Mouse (Mus musculus): ENCODE measurements at regions not wholly inside any gene's neighbourhood (a gene's known extent, or its start where the extent isn't known, plus 50 kb on each side); places are given as distances from the start of the nearest gene placed in this dataset.
A peak's percentile ranks its signal among the peaks of the same experiment; 100 is the strongest.

DNA sequence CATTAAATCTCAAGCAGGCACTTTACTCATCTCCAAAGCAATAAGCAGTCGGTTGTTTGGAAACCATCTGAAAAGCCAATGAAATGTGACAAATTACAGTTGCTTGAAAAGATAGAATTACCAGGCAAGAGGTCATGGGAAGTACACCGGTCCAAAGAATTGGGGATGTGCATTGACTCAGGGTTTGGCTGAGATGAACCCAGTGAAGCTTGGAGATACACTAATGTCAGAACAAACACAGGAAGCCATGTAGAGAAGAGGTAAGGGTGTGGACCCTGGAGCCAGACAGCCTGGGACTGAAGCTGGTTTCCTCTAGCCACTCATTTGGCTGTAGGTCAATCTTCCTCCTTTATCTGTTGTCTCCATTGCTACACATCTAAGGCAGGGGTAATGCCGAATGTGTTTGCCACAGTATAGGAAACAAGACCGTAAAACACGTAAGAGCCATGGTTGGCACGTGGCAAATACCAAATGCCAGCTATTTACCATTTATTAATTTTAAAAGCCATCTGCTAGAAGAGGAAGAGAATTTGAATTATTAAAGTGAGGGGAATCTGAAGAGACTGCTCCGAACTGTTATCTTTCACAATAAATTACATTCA, 173.9 kb downstream of the Rassf9 start:
- Histone ChIP-seq H3K4me1 (ENCODE audit: control insufficient read depth, insufficient read depth, low read length) (no peaks in the 10 kb centered on the region), H3K36me3 (ENCODE audit: control insufficient read depth, insufficient read depth, low read length) (no peaks in the 10 kb centered on the region), H3K4me3 (ENCODE audit: low read depth, low read length) (no peak overlapping the region), H3K27me3 (ENCODE audit: control insufficient read depth, insufficient read depth, low read length) (no peaks in the 10 kb centered on the region), H3K27ac (replicated peaks; ENCODE audit: low read depth, low read length) (no peak overlapping the region), H3K9ac (ENCODE audit: low read length) (no peak overlapping the region), H3K9me3 (ENCODE audit: control insufficient read depth, low read length) (no peaks in the 10 kb centered on the region), H3K4me2 (ENCODE audit: low read depth, severe bottlenecking) (no peak overlapping the region)
- ATAC-seq (ENCODE audit: insufficient number of reproducible peaks, low FRiP score, low TSS enrichment, low read depth) (no peak), DNase-seq (ENCODE audit: low spot score) (no peak)
- 79% methylated on average over 7 of the region's 7 CpGs for WGBS

DNA sequence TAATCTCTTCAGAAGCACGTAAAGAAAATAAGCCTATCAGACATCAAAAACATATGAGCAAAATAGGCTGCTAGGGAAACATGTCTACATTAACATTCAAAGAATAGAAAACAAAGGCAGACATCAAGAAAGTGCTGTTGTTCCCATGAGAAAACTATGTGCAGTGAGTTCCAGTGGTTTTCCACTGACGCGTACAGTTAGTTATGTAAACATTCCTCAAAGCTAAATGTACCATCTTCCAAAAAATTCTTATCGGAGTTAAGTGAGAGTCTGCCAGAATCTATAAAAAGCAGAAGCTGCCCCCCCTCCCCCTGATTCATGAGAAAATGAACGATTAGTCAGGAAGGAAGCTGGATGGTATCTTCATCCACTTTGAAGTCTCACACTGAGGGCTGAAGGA, 155.3 kb downstream of the Rassf9 start:
- no peaks in the 10 kb centered on the region for H3K4me1 ChIP-seq (ENCODE audit: control insufficient read depth, insufficient read depth, low read length)
- ATAC-seq (ENCODE audit: insufficient number of reproducible peaks, low FRiP score, low TSS enrichment, low read depth) (no peak), DNase-seq (ENCODE audit: low spot score) (no peak)
- no peak overlapping the region for H3K27ac ChIP-seq (replicated peaks; ENCODE audit: low read depth, low read length)
- WGBS = 82% methylated on average over 5 of the region's 5 CpGs
- H3K9ac ChIP-seq (ENCODE audit: low read length) = no peak overlapping the region
- H3K9me3 ChIP-seq (ENCODE audit: control insufficient read depth, low read length) = no peaks in the 10 kb centered on the region
- H3K27me3 ChIP-seq (ENCODE audit: control insufficient read depth, insufficient read depth, low read length) = no peaks in the 10 kb centered on the region
- no peak overlapping the region for H3K4me3 ChIP-seq (ENCODE audit: low read depth, low read length)
- no peaks in the 10 kb centered on the region for H3K36me3 ChIP-seq (ENCODE audit: control insufficient read depth, insufficient read depth, low read length)
- H3K4me2 ChIP-seq (ENCODE audit: low read depth, severe bottlenecking) = no peak overlapping the region

DNA sequence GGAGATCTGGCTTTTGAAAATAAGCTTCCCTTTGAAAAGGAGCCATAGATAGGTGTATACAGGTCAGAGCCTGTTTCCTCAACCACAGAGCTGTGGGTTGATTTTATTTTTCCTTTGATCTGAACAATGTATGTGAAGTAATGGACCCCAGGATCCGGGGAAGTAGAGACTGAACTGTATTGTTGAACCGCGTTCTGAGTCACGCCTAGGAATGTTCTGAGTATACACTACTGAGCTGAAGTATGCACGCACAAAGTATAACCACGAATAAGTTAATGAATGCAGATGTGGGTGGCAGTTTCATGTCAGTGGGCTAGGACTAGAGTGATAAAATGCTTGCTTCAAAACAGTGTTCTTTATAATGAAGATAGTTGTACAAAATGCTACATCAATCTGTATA, 147.7 kb downstream of the Rassf9 start:
- Histone ChIP-seq H3K36me3 (ENCODE audit: control insufficient read depth, insufficient read depth, low read length) (no peaks in the 10 kb centered on the region), H3K4me3 (ENCODE audit: low read depth, low read length) (no peak overlapping the region), H3K27me3 (ENCODE audit: control insufficient read depth, insufficient read depth, low read length) (no peaks in the 10 kb centered on the region), H3K9me3 (ENCODE audit: control insufficient read depth, low read length) (no peaks in the 10 kb centered on the region), H3K4me1 (ENCODE audit: control insufficient read depth, insufficient read depth, low read length) (no peaks in the 10 kb centered on the region), H3K4me2 (ENCODE audit: low read depth, severe bottlenecking) (no peak overlapping the region), H3K9ac (ENCODE audit: low read length) (no peak overlapping the region), H3K27ac (replicated peaks; ENCODE audit: low read depth, low read length) (no peak overlapping the region)
- DNase-seq (ENCODE audit: low spot score) (no peak), ATAC-seq (ENCODE audit: insufficient number of reproducible peaks, low FRiP score, low TSS enrichment, low read depth) (peak; percentile 39; the same call in 1 of the 2 replicates)
- 80% methylated on average over 6 of the region's 6 CpGs for WGBS

DNA sequence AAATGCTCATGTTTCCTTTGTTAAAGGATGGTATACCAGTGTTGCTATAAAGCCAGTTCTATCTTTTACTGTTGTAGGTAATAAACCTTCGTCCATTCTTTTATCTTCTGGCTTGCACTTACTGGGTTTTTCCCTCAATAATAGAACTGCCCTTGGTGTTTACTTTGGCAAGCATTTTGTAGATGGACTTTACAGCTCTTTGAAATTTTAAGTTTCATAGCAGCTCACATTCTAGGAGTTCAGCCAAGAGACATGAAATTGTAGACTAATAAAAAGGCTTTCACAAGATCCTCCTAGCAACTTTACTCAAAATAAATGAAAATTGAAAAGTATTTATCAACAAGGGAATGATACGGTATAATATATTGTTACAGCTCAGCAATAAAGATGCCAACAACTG, 124.5 kb downstream of the Rassf9 start:
- Histone ChIP-seq H3K27ac (replicated peaks; ENCODE audit: low read depth, low read length) (no peak overlapping the region), H3K27me3 (ENCODE audit: control insufficient read depth, insufficient read depth, low read length) (no peaks in the 10 kb centered on the region), H3K4me3 (ENCODE audit: low read depth, low read length) (no peak overlapping the region), H3K9me3 (ENCODE audit: control insufficient read depth, low read length) (no peaks in the 10 kb centered on the region), H3K4me2 (ENCODE audit: low read depth, severe bottlenecking) (no peak overlapping the region), H3K36me3 (ENCODE audit: control insufficient read depth, insufficient read depth, low read length) (no peaks in the 10 kb centered on the region), H3K4me1 (ENCODE audit: control insufficient read depth, insufficient read depth, low read length) (no peaks in the 10 kb centered on the region), H3K9ac (ENCODE audit: low read length) (no peak overlapping the region)
- ATAC-seq (ENCODE audit: insufficient number of reproducible peaks, low FRiP score, low TSS enrichment, low read depth) = no peak
- 81% methylated on average over 2 of the region's 2 CpGs for WGBS
- DNase-seq (ENCODE audit: low spot score) = no peak

DNA sequence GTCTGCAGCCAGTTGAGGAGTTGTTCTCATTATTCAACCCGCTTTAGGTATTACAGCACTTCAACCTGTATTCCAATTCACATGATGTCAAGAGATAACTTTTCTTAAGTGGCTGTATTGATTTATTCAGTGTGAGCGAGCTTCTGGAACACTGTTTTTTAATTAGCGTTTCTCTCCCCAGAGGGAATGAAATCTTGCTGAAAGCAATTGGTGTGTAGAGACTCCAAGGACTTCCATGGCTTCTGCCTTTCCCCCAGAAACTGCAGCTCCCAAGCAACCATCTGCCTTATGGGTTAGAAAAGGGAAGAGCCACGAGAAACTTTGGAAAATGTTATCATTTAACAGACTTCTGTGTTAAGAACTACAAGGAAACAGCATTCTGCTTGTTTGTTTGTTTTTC, 121.4 kb downstream of the Rassf9 start:
- Histone ChIP-seq H3K4me2 (ENCODE audit: low read depth, severe bottlenecking) (no peak overlapping the region), H3K27ac (replicated peaks; ENCODE audit: low read depth, low read length) (no peak overlapping the region), H3K9ac (ENCODE audit: low read length) (no peak overlapping the region), H3K36me3 (ENCODE audit: control insufficient read depth, insufficient read depth, low read length) (no peaks in the 10 kb centered on the region), H3K4me1 (ENCODE audit: control insufficient read depth, insufficient read depth, low read length) (no peaks in the 10 kb centered on the region), H3K4me3 (ENCODE audit: low read depth, low read length) (no peak overlapping the region), H3K27me3 (ENCODE audit: control insufficient read depth, insufficient read depth, low read length) (no peaks in the 10 kb centered on the region), H3K9me3 (ENCODE audit: control insufficient read depth, low read length) (no peaks in the 10 kb centered on the region)
- DNase-seq (ENCODE audit: low spot score) (no peak), ATAC-seq (ENCODE audit: insufficient number of reproducible peaks, low FRiP score, low TSS enrichment, low read depth) (no peak)
- 84% methylated on average over 4 of the region's 4 CpGs for WGBS

DNA sequence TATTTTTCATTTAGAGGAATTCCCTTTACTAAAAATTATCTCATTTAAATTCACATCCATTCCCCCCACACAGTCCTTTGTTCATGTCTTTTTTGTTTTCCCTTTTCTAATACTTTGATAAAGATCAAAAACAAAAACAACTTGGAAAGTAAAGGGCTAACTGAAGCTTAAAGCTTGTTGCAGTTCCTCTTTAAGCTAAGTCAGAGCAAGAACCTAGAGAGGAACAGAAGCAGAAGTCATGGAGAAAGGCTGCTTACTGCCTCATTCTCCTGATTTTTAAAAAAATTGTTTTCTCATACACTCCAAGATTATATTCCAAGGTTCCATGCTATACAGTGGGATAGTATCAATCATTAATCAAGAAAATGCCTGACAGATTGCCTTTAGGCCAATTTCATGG, 116.6 kb downstream of the Rassf9 start:
- H3K4me2 ChIP-seq (ENCODE audit: low read depth, severe bottlenecking) = no peak overlapping the region
- no peak overlapping the region for H3K4me3 ChIP-seq (ENCODE audit: low read depth, low read length)
- ATAC-seq (ENCODE audit: insufficient number of reproducible peaks, low FRiP score, low TSS enrichment, low read depth) = no peak
- no peaks in the 10 kb centered on the region for H3K36me3 ChIP-seq (ENCODE audit: control insufficient read depth, insufficient read depth, low read length)
- H3K27ac ChIP-seq (replicated peaks; ENCODE audit: low read depth, low read length) = no peak overlapping the region
- H3K9ac ChIP-seq (ENCODE audit: low read length) = no peak overlapping the region
- H3K9me3 ChIP-seq (ENCODE audit: control insufficient read depth, low read length) = no peaks in the 10 kb centered on the region
- H3K27me3 ChIP-seq (ENCODE audit: control insufficient read depth, insufficient read depth, low read length) = no peaks in the 10 kb centered on the region
- H3K4me1 ChIP-seq (ENCODE audit: control insufficient read depth, insufficient read depth, low read length) = no peaks in the 10 kb centered on the region
- no peak for DNase-seq (ENCODE audit: low spot score)

DNA sequence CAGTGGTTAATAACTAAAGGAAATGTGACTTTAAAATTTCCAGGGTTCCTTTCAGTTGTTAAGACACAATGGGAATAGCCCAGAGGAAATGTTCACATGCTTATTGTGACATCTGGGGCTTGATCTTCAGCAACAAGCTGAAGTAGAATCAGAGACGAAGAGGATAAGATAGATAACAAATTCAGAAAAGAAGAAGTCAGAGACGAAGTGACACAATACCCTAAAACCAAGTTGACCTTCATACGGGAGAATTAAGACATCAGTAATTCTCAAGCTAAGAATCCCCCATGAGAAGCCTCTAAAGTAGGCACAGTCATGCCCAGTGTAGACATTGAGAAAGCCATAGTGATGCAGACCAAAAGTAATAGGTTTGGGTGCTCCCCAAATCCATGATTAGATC, 111.9 kb downstream of the Rassf9 start:
- no peak overlapping the region for H3K9ac ChIP-seq (ENCODE audit: low read length)
- no peak overlapping the region for H3K4me3 ChIP-seq (ENCODE audit: low read depth, low read length)
- WGBS = 89% methylated on average over 3 of the region's 3 CpGs
- no peak overlapping the region for H3K27ac ChIP-seq (replicated peaks; ENCODE audit: low read depth, low read length)
- no peaks in the 10 kb centered on the region for H3K27me3 ChIP-seq (ENCODE audit: control insufficient read depth, insufficient read depth, low read length)
- ATAC-seq (ENCODE audit: insufficient number of reproducible peaks, low FRiP score, low TSS enrichment, low read depth) (no peak), DNase-seq (ENCODE audit: low spot score) (no peak)
- no peaks in the 10 kb centered on the region for H3K36me3 ChIP-seq (ENCODE audit: control insufficient read depth, insufficient read depth, low read length)
- no peaks in the 10 kb centered on the region for H3K4me1 ChIP-seq (ENCODE audit: control insufficient read depth, insufficient read depth, low read length)
- H3K9me3 ChIP-seq (ENCODE audit: control insufficient read depth, low read length) = no peaks in the 10 kb centered on the region
- H3K4me2 ChIP-seq (ENCODE audit: low read depth, severe bottlenecking) = no peak overlapping the region

DNA sequence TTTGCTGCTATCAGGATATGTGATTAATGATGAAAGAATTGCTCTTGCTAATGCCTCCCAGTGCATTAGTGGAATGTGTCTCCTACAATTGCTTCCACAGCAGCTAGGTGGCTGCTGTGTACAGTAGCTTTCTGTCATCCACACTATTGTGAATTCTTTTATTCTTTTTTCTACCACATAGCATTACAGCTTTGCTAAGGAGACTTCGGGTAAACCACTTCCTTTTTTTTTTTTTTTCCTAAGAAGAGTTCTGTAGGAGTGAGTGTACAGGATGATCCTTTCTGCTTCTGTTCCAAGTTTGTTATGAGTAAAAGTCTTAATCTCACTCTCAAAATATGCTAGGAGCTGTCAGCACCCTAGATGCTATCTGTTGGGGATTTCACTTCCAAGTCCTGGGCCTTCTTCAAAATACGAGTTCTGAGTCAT, 110.6 kb downstream of the Rassf9 start:
- no peak overlapping the region for H3K9ac ChIP-seq (ENCODE audit: low read length)
- no peaks in the 10 kb centered on the region for H3K4me1 ChIP-seq (ENCODE audit: control insufficient read depth, insufficient read depth, low read length)
- H3K4me2 ChIP-seq (ENCODE audit: low read depth, severe bottlenecking) = no peak overlapping the region
- H3K9me3 ChIP-seq (ENCODE audit: control insufficient read depth, low read length) = no peaks in the 10 kb centered on the region
- DNase-seq (ENCODE audit: low spot score) = no peak
- H3K4me3 ChIP-seq (ENCODE audit: low read depth, low read length) = no peak overlapping the region
- 82% methylated on average over 2 of the region's 2 CpGs for WGBS
- no peak overlapping the region for H3K27ac ChIP-seq (replicated peaks; ENCODE audit: low read depth, low read length)
- H3K36me3 ChIP-seq (ENCODE audit: control insufficient read depth, insufficient read depth, low read length) = no peaks in the 10 kb centered on the region
- no peaks in the 10 kb centered on the region for H3K27me3 ChIP-seq (ENCODE audit: control insufficient read depth, insufficient read depth, low read length)
- ATAC-seq (ENCODE audit: insufficient number of reproducible peaks, low FRiP score, low TSS enrichment, low read depth) = no peak

DNA sequence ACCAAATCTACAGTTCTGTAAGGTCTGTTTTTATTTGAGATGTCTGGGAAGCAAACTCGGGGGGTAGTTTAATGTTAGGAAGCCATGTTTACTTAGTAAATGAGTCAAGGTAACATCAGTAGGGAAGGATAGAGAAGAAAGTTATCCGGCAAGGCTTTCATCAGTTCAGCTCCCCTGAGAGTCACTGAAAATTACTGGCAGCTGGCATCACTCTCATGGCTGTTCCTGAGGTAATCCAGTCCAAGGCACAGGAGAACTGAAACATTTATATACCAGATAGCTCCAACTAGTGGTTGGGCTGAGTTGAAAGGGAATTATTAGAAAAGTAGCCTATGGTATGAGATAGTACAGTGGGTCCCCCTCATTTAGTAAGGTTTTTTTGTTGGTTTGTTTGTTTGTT, 106.7 kb downstream of the Rassf9 start:
- WGBS = 80% methylated on average over 2 of the region's 2 CpGs
- Histone ChIP-seq H3K27me3 (ENCODE audit: control insufficient read depth, insufficient read depth, low read length) (no peaks in the 10 kb centered on the region), H3K4me1 (ENCODE audit: control insufficient read depth, insufficient read depth, low read length) (no peaks in the 10 kb centered on the region), H3K36me3 (ENCODE audit: control insufficient read depth, insufficient read depth, low read length) (no peaks in the 10 kb centered on the region), H3K9me3 (ENCODE audit: control insufficient read depth, low read length) (no peaks in the 10 kb centered on the region), H3K4me3 (ENCODE audit: low read depth, low read length) (no peak overlapping the region), H3K9ac (ENCODE audit: low read length) (no peak overlapping the region), H3K4me2 (ENCODE audit: low read depth, severe bottlenecking) (no peak overlapping the region), H3K27ac (replicated peaks; ENCODE audit: low read depth, low read length) (no peak overlapping the region)
- no peak for DNase-seq (ENCODE audit: low spot score)
- no peak for ATAC-seq (ENCODE audit: insufficient number of reproducible peaks, low FRiP score, low TSS enrichment, low read depth)
